Mouse (Mus musculus): ENCODE results near the gene Ubr1.

DNA sequence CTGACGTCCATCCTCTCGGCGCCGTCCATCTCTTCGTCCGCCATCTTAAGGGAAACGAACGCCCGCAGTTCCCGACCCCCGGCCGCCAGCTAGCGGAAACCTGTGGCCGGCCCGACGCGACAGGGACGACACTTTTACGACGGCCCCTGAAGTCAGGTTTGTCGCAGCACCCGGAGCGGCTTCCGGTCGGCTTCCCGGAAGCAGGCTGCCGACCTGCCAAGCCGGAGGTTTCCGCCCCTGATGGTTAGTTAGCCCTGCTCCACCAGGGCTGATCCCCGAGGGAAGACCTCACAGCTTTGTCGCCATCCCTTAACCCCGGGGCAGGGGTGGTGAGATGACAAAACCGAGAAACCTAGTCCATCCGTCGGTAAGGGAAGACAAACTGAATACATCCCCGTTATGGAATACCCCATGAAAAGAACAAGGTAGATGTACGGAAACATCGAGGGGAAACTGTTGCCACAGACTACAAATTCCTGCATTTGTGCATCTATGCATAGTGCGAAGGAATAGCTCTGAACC lies at the start of gene Ubr1:
- peak; percentile 96 for TF ChIP-seq POLR2A (IDR thresholded peaks at IDR 0.05; ENCODE audit: borderline replicate concordance, extremely low read depth, low read depth, low read length)
- no peak for TF ChIP-seq CTCF (IDR thresholded peaks at IDR 0.05; ENCODE audit: insufficient read depth, low read length)
